Mouse (Mus musculus): ENCODE data around the gene Rora. TPM values are rescaled to one million over a fixed set of nuclear protein-coding genes. Genes with fewer than 3 reads are reported as not detected.

The Rora gene
- polyA plus RNA-seq, 1 experiment = 0.06 TPM

DNA sequence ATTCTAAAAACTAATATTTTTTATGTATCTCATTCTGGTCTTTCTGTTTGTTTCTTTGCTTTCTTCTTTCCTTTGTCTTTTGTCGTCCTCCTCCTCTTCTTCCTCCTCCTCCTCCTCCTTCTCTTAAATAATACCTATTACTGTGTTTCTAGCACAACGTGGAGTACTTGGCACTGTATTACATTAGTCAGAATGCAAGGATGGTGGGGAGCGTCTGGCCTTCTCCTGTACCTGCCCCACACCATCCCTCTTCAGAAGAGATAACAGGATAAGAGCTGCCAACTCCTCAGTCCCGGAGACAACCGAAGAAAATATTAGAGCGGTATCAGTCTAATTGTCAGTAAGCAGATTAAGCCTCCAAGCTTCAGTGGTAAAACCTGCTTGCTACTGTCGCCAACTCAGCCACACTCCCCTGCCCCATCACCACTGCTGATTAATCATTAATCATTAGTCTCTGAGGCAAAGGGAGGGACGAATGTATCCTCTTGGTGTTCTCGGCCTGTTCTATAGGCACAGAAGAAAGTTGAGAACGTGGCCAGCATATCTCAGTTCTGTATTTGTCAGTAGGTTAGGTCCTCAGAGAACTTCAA is 521.0 kb downstream of the Rora start:
- TF ChIP-seq MYOG (IDR thresholded peaks at IDR 0.05; ENCODE audit: control insufficient read depth, extremely low read depth, insufficient read length) (no peak), MAX (IDR thresholded peaks at IDR 0.05) (no peak), MYOD1 (IDR thresholded peaks at IDR 0.05; ENCODE audit: control insufficient read depth, insufficient read length, low read depth) (no peak), FOSL1 (IDR thresholded peaks at IDR 0.05; ENCODE audit: insufficient read depth, low read length, poor library complexity, severe bottlenecking) (no peak), USF1 (IDR thresholded peaks at IDR 0.05; ENCODE audit: low read depth) (no peak), CEBPB (IDR thresholded peaks at IDR 0.05; ENCODE audit: low read depth) (no peak), CTCF (IDR thresholded peaks at IDR 0.05; ENCODE audit: control insufficient read depth, insufficient read depth, insufficient read length) (no peak)
- Histone ChIP-seq H3K79me2 (ENCODE audit: control insufficient read depth, insufficient read depth) (no peaks in the 10 kb centered on the region), H3ac (ENCODE audit: control insufficient read depth, insufficient read length, low read depth) (no peak overlapping the region), H3K4me3 (ENCODE audit: insufficient read depth, poor library complexity, severe bottlenecking) (no peak overlapping the region), H3K27me3 (ENCODE audit: control insufficient read depth, insufficient read depth, insufficient read length) (no peaks in the 10 kb centered on the region), H3K79me3 (ENCODE audit: low read depth) (no peaks in the 10 kb centered on the region), H3K36me3 (ENCODE audit: control insufficient read depth, insufficient read depth) (no peaks in the 10 kb centered on the region)

DNA sequence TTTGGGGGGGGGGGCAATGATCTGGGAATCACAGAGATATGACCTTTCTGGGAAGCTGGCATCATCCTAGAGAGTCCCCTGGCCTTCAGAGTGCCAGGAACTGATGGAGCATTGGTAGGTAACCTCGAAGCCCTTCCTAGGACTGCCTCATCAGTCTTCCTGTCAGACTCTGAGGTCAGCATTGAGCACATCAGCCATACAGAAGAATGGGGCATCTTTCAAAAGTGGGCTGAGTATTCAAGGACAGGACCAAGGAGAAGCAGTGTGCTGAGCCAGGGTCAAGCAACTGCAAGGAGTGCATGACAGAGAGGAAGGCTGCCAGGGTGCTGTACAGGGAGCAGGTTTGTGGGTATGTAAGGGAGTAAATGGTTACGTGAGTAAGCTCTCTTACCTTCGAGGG is 523.4 kb downstream of the Rora start:
- Histone ChIP-seq H3ac (ENCODE audit: control insufficient read depth, insufficient read length, low read depth) (no peak overlapping the region), H3K79me3 (ENCODE audit: low read depth) (no peaks in the 10 kb centered on the region), H3K4me3 (ENCODE audit: insufficient read depth, poor library complexity, severe bottlenecking) (no peak overlapping the region), H3K27me3 (ENCODE audit: control insufficient read depth, insufficient read depth, insufficient read length) (no peaks in the 10 kb centered on the region), H3K79me2 (ENCODE audit: control insufficient read depth, insufficient read depth) (no peaks in the 10 kb centered on the region), H3K36me3 (ENCODE audit: control insufficient read depth, insufficient read depth) (no peaks in the 10 kb centered on the region)
- TF ChIP-seq USF1 (IDR thresholded peaks at IDR 0.05; ENCODE audit: low read depth) (no peak), MYOG (IDR thresholded peaks at IDR 0.05; ENCODE audit: control insufficient read depth, extremely low read depth, insufficient read length) (no peak), MAX (IDR thresholded peaks at IDR 0.05) (no peak), FOSL1 (IDR thresholded peaks at IDR 0.05; ENCODE audit: insufficient read depth, low read length, poor library complexity, severe bottlenecking) (no peak), CEBPB (IDR thresholded peaks at IDR 0.05; ENCODE audit: low read depth) (no peak), CTCF (IDR thresholded peaks at IDR 0.05; ENCODE audit: control insufficient read depth, insufficient read depth, insufficient read length) (no peak), MYOD1 (IDR thresholded peaks at IDR 0.05; ENCODE audit: control insufficient read depth, insufficient read length, low read depth) (no peak)

DNA sequence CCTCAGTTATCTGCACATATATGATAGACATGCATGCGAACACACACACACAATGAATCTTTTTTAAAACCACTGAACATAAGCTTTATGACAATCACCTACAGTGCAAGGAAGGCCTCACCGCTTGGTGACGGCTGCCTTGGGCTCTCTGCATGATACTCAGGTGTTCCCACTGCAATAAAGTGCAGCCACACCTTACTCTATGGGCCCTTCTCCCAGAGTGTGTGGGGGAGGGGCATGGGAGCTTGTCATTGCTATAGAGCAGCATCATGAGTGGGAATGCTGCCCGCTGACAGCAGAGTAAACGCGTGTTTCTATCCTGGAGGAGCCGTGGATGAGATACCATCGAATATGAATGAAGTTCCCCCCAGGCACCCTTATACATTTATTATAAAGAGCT is 525.6 kb downstream of the Rora start:
- H3K36me3 ChIP-seq (ENCODE audit: control insufficient read depth, insufficient read depth) = no peaks in the 10 kb centered on the region
- H3K79me3 ChIP-seq (ENCODE audit: low read depth) = no peaks in the 10 kb centered on the region
- no peak overlapping the region for H3ac ChIP-seq (ENCODE audit: control insufficient read depth, insufficient read length, low read depth)
- TF ChIP-seq FOSL1 (IDR thresholded peaks at IDR 0.05; ENCODE audit: insufficient read depth, low read length, poor library complexity, severe bottlenecking) (no peak), CTCF (IDR thresholded peaks at IDR 0.05; ENCODE audit: control insufficient read depth, insufficient read depth, insufficient read length) (no peak), MAX (IDR thresholded peaks at IDR 0.05) (no peak), CEBPB (IDR thresholded peaks at IDR 0.05; ENCODE audit: low read depth) (no peak), MYOG (IDR thresholded peaks at IDR 0.05; ENCODE audit: control insufficient read depth, extremely low read depth, insufficient read length) (no peak), USF1 (IDR thresholded peaks at IDR 0.05; ENCODE audit: low read depth) (no peak), MYOD1 (IDR thresholded peaks at IDR 0.05; ENCODE audit: control insufficient read depth, insufficient read length, low read depth) (no peak)
- H3K4me3 ChIP-seq (ENCODE audit: insufficient read depth, poor library complexity, severe bottlenecking) = no peak overlapping the region
- H3K79me2 ChIP-seq (ENCODE audit: control insufficient read depth, insufficient read depth) = no peaks in the 10 kb centered on the region
- H3K27me3 ChIP-seq (ENCODE audit: control insufficient read depth, insufficient read depth, insufficient read length) = no peaks in the 10 kb centered on the region

- Histone ChIP-seq H3K79me2 (ENCODE audit: control insufficient read depth, insufficient read depth) (no peaks in the 10 kb centered on the region), H3K36me3 (ENCODE audit: control insufficient read depth, insufficient read depth) (no peaks in the 10 kb centered on the region), H3K27me3 (ENCODE audit: control insufficient read depth, insufficient read depth, insufficient read length) (no peaks in the 10 kb centered on the region), H3K4me3 (ENCODE audit: insufficient read depth, poor library complexity, severe bottlenecking) (no peak overlapping the region), H3K79me3 (ENCODE audit: low read depth) (no peaks in the 10 kb centered on the region), H3ac (ENCODE audit: control insufficient read depth, insufficient read length, low read depth) (no peak overlapping the region)
- no peak for TF ChIP-seq CEBPB (IDR thresholded peaks at IDR 0.05; ENCODE audit: low read depth)
- TF ChIP-seq MYOD1 (IDR thresholded peaks at IDR 0.05; ENCODE audit: control insufficient read depth, insufficient read length, low read depth) = no peak
- no peak for TF ChIP-seq CTCF (IDR thresholded peaks at IDR 0.05; ENCODE audit: control insufficient read depth, insufficient read depth, insufficient read length)
- no peak for TF ChIP-seq USF1 (IDR thresholded peaks at IDR 0.05; ENCODE audit: low read depth)
- no peak for TF ChIP-seq FOSL1 (IDR thresholded peaks at IDR 0.05; ENCODE audit: insufficient read depth, low read length, poor library complexity, severe bottlenecking)
- no peak for TF ChIP-seq MYOG (IDR thresholded peaks at IDR 0.05; ENCODE audit: control insufficient read depth, extremely low read depth, insufficient read length)
- TF ChIP-seq MAX (IDR thresholded peaks at IDR 0.05) = no peak
These were observed 527.4 kb downstream of the Rora start for GRCm38 (mm10) chr9:69180961-69181360.

GRCm38 (mm10) chr9:69181411-69181810 is 527.8 kb downstream of the Rora start:
- no peaks in the 10 kb centered on the region for H3K79me2 ChIP-seq (ENCODE audit: control insufficient read depth, insufficient read depth)
- TF ChIP-seq MYOD1 (IDR thresholded peaks at IDR 0.05; ENCODE audit: control insufficient read depth, insufficient read length, low read depth) = no peak
- TF ChIP-seq CTCF (IDR thresholded peaks at IDR 0.05; ENCODE audit: control insufficient read depth, insufficient read depth, insufficient read length) = no peak
- no peak for TF ChIP-seq MAX (IDR thresholded peaks at IDR 0.05)
- no peak for TF ChIP-seq MYOG (IDR thresholded peaks at IDR 0.05; ENCODE audit: control insufficient read depth, extremely low read depth, insufficient read length)
- TF ChIP-seq FOSL1 (IDR thresholded peaks at IDR 0.05; ENCODE audit: insufficient read depth, low read length, poor library complexity, severe bottlenecking) = no peak
- no peak for TF ChIP-seq CEBPB (IDR thresholded peaks at IDR 0.05; ENCODE audit: low read depth)
- no peak for TF ChIP-seq USF1 (IDR thresholded peaks at IDR 0.05; ENCODE audit: low read depth)
- H3K79me3 ChIP-seq (ENCODE audit: low read depth) = no peaks in the 10 kb centered on the region

More at GRCm38 (mm10) chr9:69181411-69181810, 527.8 kb downstream of the Rora start:
- no peaks in the 10 kb centered on the region for H3K27me3 ChIP-seq (ENCODE audit: control insufficient read depth, insufficient read depth, insufficient read length)
- H3K4me3 ChIP-seq (ENCODE audit: insufficient read depth, poor library complexity, severe bottlenecking) = no peak overlapping the region
- H3K36me3 ChIP-seq (ENCODE audit: control insufficient read depth, insufficient read depth) = no peaks in the 10 kb centered on the region
- H3ac ChIP-seq (ENCODE audit: control insufficient read depth, insufficient read length, low read depth) = no peak overlapping the region
